Mouse (Mus musculus) adrenal gland, adult 2 months (tissue): ENCODE data around the gene Mak. TPM values are rescaled to one million over a fixed set of nuclear protein-coding genes. Genes with fewer than 3 reads are reported as not detected.
A peak's percentile ranks its signal among the peaks of the same experiment; 100 is the strongest.

Source experiments
- DNase-seq: peaks from one replicate; pipeline ENCODE4 v3.0.0; 2021
- polyA plus RNA-seq: library from polyadenylated mRNA; depleted of rRNA; stranded (reverse); fragments of >200 nt; gene quantifications from 2 replicates; pipeline ENCODE4 v1.2.3, GENCODE M21; 2012
- total RNA-seq, 2 experiments: library from RNA; stranded (reverse); gene quantifications; 2 replicates each; pipeline ENCODE4 v1.2.3; 2021

The Mak gene
- total and polyA plus RNA-seq, 3 experiments = 0.02 to 0.14 (median 0.14) TPM

DNA sequence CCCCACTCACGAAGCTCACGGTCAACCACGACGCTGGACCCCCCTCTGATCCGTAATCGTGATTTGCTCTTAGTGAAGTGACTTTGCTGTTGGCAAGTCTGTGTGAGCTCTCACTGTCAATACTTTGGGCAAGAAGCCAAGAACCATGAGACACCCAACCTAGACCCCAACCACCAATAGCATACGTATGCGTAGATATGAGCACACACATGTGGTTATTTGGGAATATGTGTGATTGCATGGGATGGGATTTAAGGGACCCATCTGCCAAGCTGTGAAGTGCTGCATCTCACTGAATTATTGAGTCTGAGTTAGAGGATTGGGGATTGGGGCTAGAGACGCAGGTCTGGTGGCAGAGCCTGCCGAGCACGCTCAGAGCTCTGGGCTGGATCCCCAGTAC is 7.9 kb downstream of the Mak start:
- no peak for DNase-seq

DNA sequence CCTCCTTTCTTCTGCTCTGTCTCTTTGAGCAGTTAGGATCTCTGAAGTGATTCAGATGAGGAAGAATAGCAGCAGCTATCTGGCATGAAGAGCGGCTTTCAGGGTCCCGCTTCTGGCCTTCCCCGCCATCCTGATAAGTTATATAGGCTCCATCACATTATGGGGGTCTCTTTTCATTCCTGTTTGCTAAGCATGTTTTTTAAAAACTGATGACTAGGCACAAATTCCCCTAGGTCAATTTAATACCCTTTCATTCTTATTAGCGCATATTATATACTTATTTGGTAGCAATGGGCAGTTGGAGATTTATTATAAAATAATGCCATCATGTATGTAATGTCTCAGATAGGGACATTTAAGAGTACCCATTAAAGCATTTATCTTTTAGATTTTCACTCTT is 11.9 kb downstream of the Mak start:
- DNase-seq = no peak

DNA sequence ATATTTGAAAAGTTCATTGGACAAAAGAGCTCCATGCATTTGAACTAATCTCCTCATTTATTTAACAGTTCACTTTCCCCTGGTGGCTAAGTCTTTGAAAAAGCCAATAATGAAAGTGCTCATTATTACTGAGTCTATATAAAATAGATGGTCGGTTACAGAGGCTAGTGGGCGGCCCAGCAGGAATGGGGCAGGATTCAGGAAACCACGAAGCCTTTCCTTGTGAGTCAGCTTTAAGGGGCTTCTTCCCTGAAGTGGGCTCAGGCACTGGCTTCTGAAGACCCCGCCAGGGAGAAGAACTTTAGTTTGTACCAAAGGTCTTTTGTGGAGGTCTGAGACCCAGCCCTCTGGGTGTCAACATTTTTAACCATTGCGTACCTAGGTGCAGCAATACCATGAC is 27.5 kb downstream of the Mak start:
- no peak for DNase-seq

DNA sequence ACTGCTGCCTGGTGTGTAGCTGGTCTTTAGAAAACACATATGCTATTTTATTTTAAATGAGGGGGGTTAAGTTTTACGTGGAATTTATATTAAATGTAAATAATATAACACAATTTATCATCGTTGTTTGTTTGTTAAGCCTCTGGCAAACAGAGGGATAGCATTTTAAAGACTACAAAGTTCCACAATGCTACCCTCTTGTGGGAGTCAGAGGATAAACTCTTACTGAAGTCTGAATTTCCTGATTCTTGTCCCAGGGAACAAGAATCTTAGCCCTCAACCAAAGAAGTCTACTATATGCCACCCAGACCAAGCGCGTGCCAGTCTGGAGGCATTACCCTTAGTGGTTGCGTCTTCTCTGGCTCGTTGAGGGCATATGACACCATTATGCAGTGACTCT is 32.2 kb downstream of the Mak start:
- no peak for DNase-seq

DNA sequence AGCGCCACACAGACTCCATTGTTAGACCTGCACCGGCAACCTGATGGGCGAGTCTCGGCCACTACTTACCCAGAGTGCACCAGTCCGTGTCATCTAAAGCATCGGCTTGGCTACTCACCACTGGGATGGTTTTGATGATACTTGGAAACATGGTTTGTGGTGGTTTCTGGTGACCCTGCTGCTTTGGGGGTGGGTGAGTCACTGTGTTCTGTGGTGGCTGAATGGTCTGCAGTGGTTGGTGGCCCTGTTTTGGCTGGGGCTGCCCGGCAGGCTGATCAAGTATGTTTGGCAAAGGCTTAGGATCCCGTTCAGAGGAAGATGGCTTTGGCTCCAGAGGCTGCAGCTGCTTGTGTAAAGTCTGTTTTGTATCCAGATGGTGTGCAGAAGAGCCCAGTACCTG is 33.6 kb downstream of the Mak start:
- DNase-seq = no peak

DNA sequence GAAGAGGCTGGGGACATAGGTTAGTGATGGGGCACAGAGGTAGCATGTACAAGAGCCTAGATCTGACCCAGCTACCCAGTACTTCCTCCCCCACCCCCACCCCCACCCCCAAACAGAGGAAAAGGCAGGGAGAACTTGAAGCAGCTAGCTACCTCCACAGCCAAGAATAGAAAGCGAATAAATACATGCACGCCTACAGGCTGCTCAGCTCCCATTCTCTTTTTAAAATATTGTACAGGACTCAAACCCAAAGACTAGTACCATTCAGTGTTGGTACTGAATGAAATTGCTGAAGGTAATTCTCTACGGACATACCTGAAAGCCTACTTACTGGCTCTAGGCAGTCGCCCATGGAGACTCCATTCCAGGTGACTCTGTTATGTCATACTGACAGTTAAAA is 37.0 kb downstream of the Mak start:
- DNase-seq = no peak

DNA sequence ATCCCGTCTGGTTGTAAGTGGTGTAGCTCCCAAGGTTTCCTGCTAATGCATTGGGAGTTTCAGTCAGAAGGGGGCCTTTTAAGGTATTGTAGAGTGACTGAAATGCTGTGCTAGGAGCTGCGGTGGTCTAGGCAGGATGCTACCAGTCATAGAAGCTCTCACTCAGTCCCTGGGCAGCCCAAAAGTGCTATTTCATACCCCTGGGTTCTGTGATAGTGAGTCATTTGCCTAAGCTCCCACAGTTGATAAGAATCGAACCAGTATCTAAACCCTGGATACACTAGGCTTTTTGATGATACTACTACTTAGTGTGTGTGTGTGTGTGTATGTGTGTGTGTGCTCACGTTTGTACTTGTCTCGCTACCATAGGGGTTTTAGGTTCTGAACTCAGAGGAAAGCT is 49.4 kb downstream of the Mak start:
- no peak for DNase-seq

DNA sequence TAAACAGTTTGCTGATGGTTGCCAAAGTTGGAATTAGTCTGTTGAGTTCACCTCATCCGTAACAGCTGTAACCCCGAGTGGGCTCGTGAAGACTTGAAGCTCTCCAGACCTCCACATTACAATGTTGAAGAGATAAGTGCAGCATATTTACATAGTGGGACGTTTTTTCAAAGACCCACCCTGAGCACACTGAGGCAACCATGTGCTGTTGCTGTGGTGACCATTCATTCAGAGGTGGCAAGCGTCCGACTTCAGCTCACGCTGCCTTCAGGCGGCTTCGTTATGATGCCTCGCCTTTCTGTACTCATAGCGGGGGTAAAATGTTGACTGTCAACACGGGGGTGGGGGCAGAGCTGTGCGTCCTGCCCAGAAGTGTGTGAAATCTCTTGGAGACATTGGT is 57.4 kb downstream of the Mak start:
- no peak for DNase-seq

DNA sequence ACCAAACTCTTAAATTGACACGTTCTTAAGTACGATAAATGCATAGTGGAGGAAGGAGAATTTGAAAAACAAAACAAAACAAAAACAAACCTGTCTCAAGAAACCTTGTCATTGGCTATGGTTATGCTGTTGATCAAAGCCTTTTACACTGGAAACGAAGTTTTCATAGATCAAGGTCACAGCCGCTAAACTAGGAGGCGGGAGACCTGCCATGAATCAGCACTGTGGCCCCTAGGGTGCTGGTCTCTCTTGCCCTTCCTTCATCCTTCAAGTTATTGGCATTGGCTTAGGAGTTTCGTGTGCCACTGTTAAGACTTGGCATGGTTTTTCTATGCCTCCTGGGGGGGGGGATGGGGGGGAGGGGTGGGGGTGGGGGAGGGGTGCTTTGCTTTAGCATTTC is 57.9 kb downstream of the Mak start:
- peak; percentile 39 for DNase-seq

DNA sequence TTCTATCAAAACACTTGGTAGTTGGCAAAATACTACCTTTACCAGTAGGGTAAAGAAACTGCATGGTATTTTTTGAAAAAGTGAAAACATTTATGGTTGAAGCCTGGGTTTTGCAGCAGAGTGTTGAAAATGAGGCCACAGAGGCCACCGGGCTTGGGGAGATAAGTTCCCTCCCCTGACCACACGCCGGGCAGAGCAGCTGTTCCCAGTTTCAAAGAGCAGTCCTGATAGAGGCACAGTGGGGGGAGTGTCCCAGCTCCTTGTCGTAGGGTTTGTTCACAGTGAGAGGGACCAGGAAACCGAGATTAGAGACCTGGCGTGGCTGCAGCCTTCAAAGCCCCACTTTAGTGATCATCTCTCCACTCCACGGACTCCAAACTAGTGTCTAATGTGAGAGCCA is 59.0 kb downstream of the Mak start:
- no peak for DNase-seq

DNA sequence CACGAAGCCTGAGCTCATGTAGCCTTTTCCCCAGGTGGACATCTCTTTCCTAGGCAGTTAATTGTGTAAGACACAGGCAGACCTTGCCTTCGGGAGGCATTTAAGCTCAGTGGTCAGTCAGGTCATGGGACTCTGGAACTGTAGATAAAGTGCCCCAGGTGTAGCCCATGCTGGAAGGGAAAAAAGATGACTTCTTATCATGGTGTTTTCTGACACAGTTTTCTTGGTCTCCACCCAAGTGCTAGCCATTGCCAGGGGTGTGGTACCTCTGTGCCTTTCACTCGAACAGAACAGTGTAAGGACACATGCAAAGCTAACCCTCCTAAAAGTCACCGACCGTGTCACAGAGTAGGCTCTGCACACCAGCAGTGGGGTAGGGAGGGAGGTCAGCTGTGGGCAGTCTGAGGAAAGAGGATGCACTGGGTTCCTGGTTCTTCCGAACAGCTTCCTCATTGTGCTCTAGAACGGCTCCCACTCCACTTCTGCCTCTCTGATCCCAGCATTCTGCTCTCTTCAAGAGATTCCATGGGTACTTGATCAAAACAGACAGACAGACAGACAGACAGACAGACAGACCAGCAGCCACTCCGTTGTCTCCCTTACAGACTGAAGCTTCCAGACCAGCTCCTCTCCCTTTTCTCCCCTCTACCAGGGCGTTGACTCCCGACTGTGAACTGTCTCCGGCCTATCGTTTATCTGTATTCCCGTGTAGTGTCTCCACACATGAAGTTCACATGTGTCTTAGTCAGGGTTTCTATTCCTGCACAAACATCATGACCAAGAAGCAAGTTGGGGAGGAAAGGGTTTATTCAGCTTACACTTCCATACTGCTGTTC is 60.5 kb downstream of the Mak start:
- no peak for DNase-seq

DNA sequence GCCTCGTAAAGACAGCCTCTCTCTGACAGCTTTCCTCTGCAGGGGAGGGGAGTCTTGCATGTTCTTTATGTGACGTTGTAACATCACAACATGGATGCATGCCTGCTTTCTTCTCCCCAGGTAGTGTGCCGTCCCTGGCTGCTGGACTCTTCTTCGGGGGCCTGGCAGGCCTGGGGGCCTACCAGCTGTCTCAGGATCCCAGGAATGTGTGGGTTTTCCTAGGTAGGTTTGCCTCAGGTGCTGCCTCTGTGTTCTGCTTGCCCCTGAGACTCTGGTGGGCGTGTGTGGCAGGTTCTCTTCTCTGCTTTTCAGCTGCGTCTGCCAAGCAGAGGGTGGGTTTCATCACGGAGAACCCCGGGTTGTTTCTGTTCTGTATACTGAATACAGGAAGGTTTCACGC is 61.3 kb downstream of the Mak start:
- no peak for DNase-seq

DNA sequence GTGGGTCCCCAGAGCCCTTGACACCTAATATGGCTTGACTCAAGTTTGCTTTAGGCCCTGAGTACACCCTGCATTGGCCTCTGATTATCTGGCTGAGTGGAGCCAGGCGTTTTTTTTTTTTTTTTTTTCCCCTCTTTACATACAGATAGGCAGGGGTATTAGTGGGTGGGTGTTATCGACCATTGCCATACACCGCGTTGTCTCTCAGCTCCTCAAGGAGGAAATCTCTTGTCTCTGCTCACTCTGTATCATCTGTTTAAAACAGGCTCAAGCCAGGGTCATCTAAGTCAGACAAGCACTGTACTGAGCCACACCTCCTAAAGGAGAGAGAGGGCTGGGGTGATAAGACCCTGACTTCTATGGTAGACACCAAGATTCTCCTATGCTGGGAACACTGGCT is 61.7 kb downstream of the Mak start:
- DNase-seq = no peak

DNA sequence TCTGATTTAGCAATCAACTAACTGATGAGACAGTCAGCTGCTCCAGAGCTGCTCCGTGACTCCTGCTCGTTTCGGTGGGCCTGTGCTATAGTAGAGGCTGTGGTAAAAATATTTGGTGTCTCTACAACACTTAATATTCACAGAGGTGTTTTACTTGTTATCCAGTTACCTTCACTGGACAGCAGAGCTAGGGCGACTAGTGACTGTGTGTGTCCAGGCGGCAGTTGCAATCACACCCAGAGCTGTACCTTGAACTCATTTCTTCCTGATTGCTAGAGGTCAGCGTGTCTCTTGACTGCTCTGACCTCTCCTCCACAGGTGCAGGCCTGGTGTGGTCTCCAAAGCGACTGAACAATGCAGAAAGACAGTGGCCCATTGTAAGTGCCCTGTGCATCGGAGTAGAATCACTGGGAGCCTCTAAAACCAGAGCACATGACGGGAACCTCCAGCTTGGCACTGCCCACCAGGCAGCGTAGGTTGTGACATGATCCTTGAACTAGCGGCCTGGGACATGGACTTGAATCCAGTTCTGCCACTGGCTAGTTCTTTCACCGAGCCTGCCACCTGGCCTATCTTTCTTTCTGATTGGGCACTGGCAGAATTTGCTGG is 62.6 kb downstream of the Mak start:
- DNase-seq = peak; percentile 49

DNA sequence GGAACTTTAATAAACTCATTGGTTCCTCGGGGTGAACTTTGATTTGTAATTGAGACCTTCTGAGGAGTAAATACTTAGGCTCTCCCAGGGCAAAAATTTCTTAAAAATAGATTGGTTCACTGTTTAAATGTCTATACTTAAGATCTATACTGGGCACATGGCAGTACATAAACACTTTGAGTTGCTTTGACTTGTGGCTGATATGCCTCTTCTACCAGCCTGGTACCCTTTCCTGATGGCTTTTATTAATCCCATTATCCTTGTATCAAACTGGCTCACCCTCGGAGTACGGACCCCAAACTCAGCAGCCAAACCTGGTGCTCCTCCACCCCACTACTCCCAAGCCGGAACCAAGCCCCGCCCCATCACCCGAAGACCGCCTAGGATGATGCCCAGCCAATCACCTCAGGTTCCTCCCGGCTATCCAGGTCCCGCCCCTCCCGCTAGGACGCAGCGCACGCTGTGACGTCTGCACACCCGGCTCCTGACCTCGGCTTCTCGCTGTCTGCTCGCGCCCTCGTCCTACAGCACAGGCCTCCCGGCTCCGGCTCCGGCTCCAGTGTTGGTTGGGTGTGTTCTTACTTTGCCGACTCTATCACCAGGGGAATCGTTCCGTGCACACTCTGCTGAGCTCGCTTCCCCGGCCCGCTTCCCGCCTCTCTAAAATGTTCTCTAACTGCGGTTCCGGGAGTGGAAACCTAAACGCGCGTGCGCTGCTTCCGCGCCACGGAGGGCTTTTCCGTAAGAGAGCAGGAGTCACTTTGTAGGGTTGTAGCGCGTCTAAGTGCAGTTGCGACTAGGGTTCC is 63.5 kb downstream of the Mak start, which contains the start of gene Tmem14c:
Tmem14c (plus strand) TSS at position 464 of the 806 bp plus-strand sequence.
- DNase-seq = peak; percentile 97

DNA sequence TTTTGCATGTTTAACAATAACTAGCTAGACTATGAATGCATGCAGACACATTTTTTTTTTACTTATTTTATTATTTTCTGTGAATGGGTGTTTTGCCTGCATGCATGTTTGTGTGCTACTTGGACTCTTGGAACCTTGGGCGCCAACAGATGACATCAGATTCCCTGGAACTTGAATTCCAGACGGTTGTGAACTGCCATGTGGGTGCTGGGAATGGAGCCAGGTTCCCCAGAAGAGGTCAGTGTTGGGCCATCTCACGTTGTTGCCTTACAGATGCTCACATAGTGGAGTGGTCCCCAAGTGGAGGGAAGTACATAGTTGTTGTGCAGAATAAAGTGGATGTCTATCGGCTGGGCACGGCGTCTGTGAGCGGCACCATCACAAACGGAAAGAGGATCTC is 70.6 kb downstream of the Mak start:
- DNase-seq = no peak

DNA sequence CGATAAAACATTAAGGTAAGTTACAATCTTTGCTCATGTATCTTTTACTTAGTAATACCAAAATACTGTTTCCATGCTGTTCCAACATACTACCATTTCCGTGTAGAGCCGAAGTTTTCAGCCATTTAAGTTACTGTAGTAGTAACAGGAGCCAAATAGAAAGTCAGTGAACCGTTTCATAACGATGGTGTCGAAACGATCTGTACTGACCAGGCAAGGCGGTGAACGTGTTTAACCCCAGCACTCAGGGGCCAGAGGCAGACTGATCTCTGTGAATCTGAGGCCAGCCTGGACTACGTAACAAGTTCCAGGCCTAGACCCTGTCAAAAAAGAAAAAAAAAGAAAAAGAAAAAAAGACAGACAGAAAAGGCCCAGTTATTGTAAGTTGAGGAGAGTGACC is 71.2 kb downstream of the Mak start:
- DNase-seq = no peak

DNA sequence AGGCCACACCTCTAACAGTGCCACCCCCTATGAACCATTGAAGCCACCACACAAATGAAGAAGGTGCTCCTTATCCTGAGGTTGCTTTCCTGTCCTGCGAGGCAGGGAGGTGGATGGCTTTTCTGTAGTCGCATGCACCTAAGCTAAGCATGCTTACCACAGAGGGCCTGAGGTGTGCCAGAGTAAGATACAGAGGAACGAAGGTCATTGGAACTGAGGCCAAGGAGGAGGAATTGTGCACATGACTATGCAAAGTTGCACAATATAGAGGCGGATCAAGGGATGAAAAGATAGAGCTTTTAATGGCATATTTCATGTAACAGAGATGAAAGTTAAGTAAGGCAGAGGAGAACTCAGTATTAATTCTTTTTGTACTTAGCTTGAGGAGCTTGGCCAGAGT is 73.3 kb downstream of the Mak start:
- DNase-seq = peak; percentile 22

DNA sequence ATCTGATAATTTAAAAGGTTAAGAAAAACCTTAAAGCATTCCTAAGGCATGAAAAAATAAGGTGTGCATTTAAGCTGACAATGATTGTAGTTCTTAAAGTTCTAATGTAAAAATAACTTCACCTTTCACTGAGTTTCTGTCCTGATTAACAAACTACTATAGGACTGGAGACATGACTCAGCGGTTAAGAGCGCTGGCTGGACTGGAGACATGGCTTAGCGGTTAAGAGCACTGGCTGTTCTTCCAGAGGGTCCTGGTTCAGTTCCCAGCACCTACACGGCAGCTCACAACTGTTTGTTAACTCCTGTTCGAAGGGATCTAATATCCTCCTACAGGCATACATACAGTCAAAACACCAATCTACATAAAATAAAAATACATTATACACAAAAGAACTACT is 77.5 kb downstream of the Mak start:
- no peak for DNase-seq

DNA sequence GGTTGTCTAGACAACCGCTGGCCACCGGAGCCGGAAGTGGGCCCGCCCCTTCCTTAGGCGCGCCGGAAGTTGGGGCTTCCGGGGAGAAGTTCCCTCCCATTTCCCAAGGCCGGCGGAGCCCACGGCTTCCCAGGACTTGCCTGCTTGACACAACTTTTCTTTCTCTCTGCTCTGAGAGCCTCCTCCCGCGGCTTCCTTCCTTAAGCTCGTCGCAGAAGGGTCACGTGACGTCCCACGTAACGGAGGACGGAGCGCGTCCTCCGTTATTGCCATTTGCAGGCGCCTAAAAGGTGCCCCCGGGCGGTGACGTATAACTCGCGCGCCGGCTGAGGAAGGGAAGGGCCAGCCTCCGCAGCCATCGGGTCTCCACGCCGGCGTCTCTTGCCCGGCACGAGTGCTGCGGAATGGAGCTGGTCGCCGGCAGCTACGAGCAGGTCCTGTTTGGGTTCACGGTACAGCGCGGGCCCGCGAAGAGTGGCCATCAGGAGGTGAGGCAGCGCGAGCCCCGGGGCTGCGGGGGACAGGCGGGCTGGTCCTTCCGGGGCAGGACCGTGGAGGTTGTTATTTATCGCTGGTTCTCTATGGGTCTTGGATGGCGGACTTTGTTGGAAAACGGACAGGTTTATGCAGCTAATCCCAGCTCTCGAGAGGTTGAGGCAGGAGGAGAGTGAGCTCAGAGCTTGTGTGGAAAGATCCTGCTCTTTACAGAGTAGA is 78.4 kb downstream of the Mak start, which contains the start of gene Pak1ip1:
Pak1ip1 (plus strand) TSS at position 98 of the 714 bp plus-strand sequence.
- DNase-seq = peak; percentile 95

DNA sequence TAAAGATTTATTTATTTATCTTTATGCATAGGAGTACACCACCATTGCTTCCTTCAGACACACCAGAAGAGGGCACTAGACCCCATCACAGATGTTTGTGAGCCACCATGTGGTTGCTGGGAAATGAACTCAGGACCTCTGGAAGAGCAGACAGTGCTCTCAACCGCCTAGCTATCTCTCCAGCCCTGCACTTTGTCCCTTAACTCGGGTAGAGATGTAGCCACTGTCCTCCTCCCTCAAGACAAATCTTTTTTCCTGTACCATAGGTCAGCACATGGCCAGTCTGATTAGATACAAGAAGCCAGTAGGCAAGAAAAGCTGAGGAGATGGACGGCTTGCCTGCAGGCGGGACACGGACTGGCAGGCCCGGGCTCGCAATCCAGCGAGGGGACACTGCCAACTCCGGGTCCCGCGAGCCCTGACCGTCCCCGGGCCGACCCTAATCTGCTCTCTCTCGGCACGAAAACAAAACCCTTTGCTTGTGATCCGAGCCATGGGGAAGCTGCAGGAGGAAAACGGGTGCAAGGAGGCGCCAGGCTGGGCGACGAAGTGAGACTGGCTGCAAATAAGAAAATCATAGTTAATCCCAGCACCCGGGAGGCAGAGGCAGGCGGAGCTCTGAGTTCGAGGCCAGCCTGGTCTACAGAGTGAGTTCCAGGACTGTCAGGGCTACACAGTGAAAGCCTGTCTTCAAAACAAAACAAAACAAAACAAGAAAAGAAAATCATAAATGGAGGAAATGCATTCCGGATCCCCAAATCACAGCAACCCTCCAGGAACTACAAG is 79.2 kb downstream of the Mak start:
- peak; percentile 64 for DNase-seq
